Mouse (Mus musculus): Measurements from ENCODE around the gene Anks4b.

DNA sequence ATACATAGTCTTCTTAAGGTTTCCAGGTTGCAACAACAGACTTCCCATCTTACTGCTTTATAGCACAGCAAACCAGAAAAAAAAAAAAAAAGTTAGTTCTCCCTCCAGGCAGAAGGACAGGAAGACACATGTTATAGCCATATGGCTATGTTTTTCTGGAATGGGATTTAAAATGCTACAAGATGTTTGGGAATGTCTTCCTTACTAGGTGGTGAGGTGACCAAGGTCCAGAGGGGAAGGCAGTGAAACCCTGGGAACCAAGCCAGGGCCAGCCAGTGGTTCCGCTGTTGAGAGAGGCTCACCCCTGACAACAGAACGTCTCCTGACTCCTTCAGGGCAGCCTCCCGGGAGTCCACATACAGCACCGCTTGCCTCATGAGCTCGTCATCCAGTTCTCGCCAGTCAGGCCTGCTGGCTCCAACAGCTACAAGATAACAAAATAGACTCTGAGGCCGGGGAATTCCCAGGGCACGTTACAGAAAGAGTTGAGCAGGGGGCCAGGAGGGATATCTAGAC, 16.6 kb downstream of the Anks4b start:
- no peak for TF ChIP-seq GATA1 (IDR thresholded peaks at IDR 0.05; ENCODE audit: low read length)
- TF ChIP-seq TAL1 (IDR thresholded peaks at IDR 0.05; ENCODE audit: low read length), result no peak

Measured in erythroblast, embryonic 14.5 days (primary cell).